Mouse (Mus musculus) left cerebral cortex, adult 11 months (tissue): ENCODE data around the gene Gm10320.

Experiments used
- DNase-seq: peaks from one replicate; pipeline ENCODE4 v3.0.0; 2022; ENCODE audit warnings: low spot score

Gene Gm10320

GRCm38 (mm10) chr13:98491909-98492308 lies at the start of gene Gm10320:
Gm10320 (minus strand) TSS chr13:98492001.
- DNase-seq: no peak

- DNase-seq: no peak
Observed at GRCm38 (mm10) chr13:98541601-98542000, 49.8 kb upstream of the Gm10320 start.

GRCm38 (mm10) chr13:98540206-98540605 lies 48.4 kb upstream of the Gm10320 start:
- no peak for DNase-seq

GRCm38 (mm10) chr13:98539311-98539710 lies 47.5 kb upstream of the Gm10320 start:
- DNase-seq: no peak

- no peak for DNase-seq
Observed at GRCm38 (mm10) chr13:98538587-98538986, 46.8 kb upstream of the Gm10320 start.

GRCm38 (mm10) chr13:98534913-98535262 lies 43.1 kb upstream of the Gm10320 start:
- DNase-seq: no peak

GRCm38 (mm10) chr13:98534190-98534912 lies 42.5 kb upstream of the Gm10320 start:
- no peak for DNase-seq

- no peak for DNase-seq
Observed at GRCm38 (mm10) chr13:98533415-98533814, 41.6 kb upstream of the Gm10320 start.

- DNase-seq: no peak
Observed at GRCm38 (mm10) chr13:98532699-98533375, 41.0 kb upstream of the Gm10320 start.

GRCm38 (mm10) chr13:98531976-98532375 lies 40.2 kb upstream of the Gm10320 start:
- DNase-seq: no peak

GRCm38 (mm10) chr13:98531306-98531705 lies 39.5 kb upstream of the Gm10320 start:
- no peak for DNase-seq

GRCm38 (mm10) chr13:98523719-98524316 lies 32.0 kb upstream of the Gm10320 start:
- DNase-seq: no peak

GRCm38 (mm10) chr13:98518341-98518740 lies 26.5 kb upstream of the Gm10320 start:
- no peak for DNase-seq

GRCm38 (mm10) chr13:98517666-98518065 lies 25.9 kb upstream of the Gm10320 start:
- DNase-seq: no peak

GRCm38 (mm10) chr13:98516985-98517384 lies 25.2 kb upstream of the Gm10320 start:
- DNase-seq: no peak

- DNase-seq: no peak
Observed at GRCm38 (mm10) chr13:98512066-98512465, 20.3 kb upstream of the Gm10320 start.

GRCm38 (mm10) chr13:98507656-98508055 lies 15.9 kb upstream of the Gm10320 start:
- DNase-seq: no peak

- no peak for DNase-seq
Observed at GRCm38 (mm10) chr13:98506496-98506895, 14.7 kb upstream of the Gm10320 start.

GRCm38 (mm10) chr13:98505989-98506388 lies 14.2 kb upstream of the Gm10320 start:
- no peak for DNase-seq

- DNase-seq: no peak
Observed at GRCm38 (mm10) chr13:98505489-98505857, 13.7 kb upstream of the Gm10320 start.

- DNase-seq: no peak
Observed at GRCm38 (mm10) chr13:98504661-98505488, 13.1 kb upstream of the Gm10320 start.

- no peak for DNase-seq
Observed at GRCm38 (mm10) chr13:98504181-98504660, 12.4 kb upstream of the Gm10320 start.
